Mouse (Mus musculus): ENCODE measurements at regions not wholly inside any gene's neighbourhood (a gene's known extent, or its start where the extent isn't known, plus 50 kb on each side); places are given as distances from the start of the nearest gene placed in this dataset.

DNA sequence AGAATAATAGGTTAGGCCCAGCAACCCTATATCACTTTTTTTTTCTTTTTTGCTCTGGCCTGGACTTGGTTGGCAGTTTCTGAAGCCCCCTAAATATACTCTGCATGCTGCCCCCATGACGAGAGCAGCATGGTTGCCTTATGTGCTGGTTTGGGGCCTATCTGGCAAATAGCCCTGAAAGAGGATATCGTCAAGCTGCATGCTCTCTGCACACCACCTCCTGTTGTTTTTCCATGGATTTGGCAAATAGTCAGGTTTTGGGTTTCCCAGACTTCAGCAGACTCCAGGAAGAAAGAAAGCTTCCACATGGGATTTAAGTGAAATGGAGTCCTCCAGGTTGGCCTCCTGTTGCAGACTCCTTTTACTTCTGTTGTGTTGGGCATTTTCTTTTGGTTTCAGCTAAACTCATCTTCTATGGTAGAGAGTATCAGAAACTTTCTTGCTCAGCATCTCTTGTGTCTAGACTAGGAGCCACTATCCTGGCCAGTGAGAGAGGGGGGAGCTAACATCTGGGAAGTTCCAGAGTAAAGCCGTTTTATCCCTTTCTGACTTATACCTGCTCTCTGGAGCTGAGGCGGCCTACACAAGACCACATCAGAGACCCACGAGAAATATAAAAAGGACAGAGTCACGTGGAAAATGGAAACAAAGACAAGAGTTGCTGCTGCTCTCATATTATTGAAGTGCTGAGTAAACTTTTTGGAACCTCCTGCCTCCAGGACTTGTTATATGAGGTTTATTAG lies 140.4 kb upstream of the Egfl6 start:
- TF ChIP-seq CTCF (IDR thresholded peaks at IDR 0.05; ENCODE audit: low read depth, low read length) (no peak), POLR2A (IDR thresholded peaks at IDR 0.05; ENCODE audit: extremely low read depth, insufficient read depth, low read length) (no peak)
